Mouse (Mus musculus): ENCODE measurements around the gene Gpank1.
A peak's percentile ranks its signal among the peaks of the same experiment; 100 is the strongest.

Gpank1 gene

GRCm38 (mm10) chr17:35131500-35132173 lies 10.4 kb downstream of the Gpank1 start, which contains the start of gene Apom:
Apom (minus strand) TSS chr17:35132050.
- DNase-seq (ENCODE audit: low spot score) = no peak

GRCm38 (mm10) chr17:35132174-35132560 lies 10.9 kb downstream of the Gpank1 start:
- no peak for DNase-seq (ENCODE audit: low spot score)

- no peak for DNase-seq (ENCODE audit: low spot score)
These were observed 12.3 kb downstream of the Gpank1 start for GRCm38 (mm10) chr17:35133517-35133916.

- DNase-seq (ENCODE audit: low spot score) = peak; percentile 97
These were observed 13.7 kb downstream of the Gpank1 start, which contains the start of gene Bag6 for GRCm38 (mm10) chr17:35134801-35135590. Bag6 (plus strand) TSS chr17:35135178.

- peak; percentile 93 for DNase-seq (ENCODE audit: low spot score)
These were observed 14.5 kb downstream of the Gpank1 start for GRCm38 (mm10) chr17:35135591-35136320.

- DNase-seq (ENCODE audit: low spot score) = no peak
These were observed 18.0 kb downstream of the Gpank1 start for GRCm38 (mm10) chr17:35139269-35139668.

- no peak for DNase-seq (ENCODE audit: low spot score)
These were observed 19.3 kb downstream of the Gpank1 start for GRCm38 (mm10) chr17:35140490-35140996.

GRCm38 (mm10) chr17:35141971-35142370 lies 20.7 kb downstream of the Gpank1 start:
- peak; percentile 66 for DNase-seq (ENCODE audit: low spot score)

GRCm38 (mm10) chr17:35146139-35146538 lies 24.9 kb downstream of the Gpank1 start:
- no peak for DNase-seq (ENCODE audit: low spot score)

GRCm38 (mm10) chr17:35147348-35147747 lies 26.1 kb downstream of the Gpank1 start:
- no peak for DNase-seq (ENCODE audit: low spot score)

GRCm38 (mm10) chr17:35147922-35148639 lies 26.8 kb downstream of the Gpank1 start:
- DNase-seq (ENCODE audit: low spot score) = peak; percentile 81

GRCm38 (mm10) chr17:35152121-35152520 lies 30.9 kb downstream of the Gpank1 start:
- no peak for DNase-seq (ENCODE audit: low spot score)

- DNase-seq (ENCODE audit: low spot score) = no peak
These were observed 31.8 kb downstream of the Gpank1 start for GRCm38 (mm10) chr17:35153077-35153476.

- DNase-seq (ENCODE audit: low spot score) = no peak
These were observed 32.7 kb downstream of the Gpank1 start for GRCm38 (mm10) chr17:35153931-35154330.

GRCm38 (mm10) chr17:35154616-35155015 lies 33.4 kb downstream of the Gpank1 start:
- no peak for DNase-seq (ENCODE audit: low spot score)

- no peak for DNase-seq (ENCODE audit: low spot score)
These were observed 34.2 kb downstream of the Gpank1 start for GRCm38 (mm10) chr17:35155451-35155850.

GRCm38 (mm10) chr17:35156461-35157200 lies 35.4 kb downstream of the Gpank1 start:
- no peak for DNase-seq (ENCODE audit: low spot score)

- DNase-seq (ENCODE audit: low spot score) = no peak
These were observed 36.0 kb downstream of the Gpank1 start for GRCm38 (mm10) chr17:35157254-35157653.

GRCm38 (mm10) chr17:35157661-35158175 lies 36.5 kb downstream of the Gpank1 start:
- no peak for DNase-seq (ENCODE audit: low spot score)

GRCm38 (mm10) chr17:35158850-35159593 lies 37.8 kb downstream of the Gpank1 start:
- DNase-seq (ENCODE audit: low spot score) = no peak

Data from adipocyte (in vitro differentiated cells).